Mouse (Mus musculus) liver, postnatal 0 days (tissue): Measurements from ENCODE around the gene Fgr. TPM values are rescaled to one million over a fixed set of nuclear protein-coding genes. Genes with fewer than 3 reads are reported as not detected.

Experiments used
- ATAC-seq: fragments of 200-750 bp; cut with Nextera tagmentation; 2 replicates; pipeline ENCODE4 v1.8.0; 2017; ENCODE audit warnings: mild to moderate bottlenecking, moderate library complexity
- DNase-seq: peaks from one replicate; pipeline ENCODE4 v3.0.0-alpha.2; 2016
- H3K27ac ChIP-seq: fragments of 300-500 bp; sonication (generic); 2 replicates; pipeline ENCODE4 v1.5.1; 2014; ENCODE audit warnings: antibody characterized with exemption, moderate library complexity, mild to moderate bottlenecking, low read depth
- H3K27me3 ChIP-seq: fragments of 300-500 bp; sonication (generic); 2 replicates; pipeline ENCODE4 v1.6.1; 2014; ENCODE audit warnings: low read length, control low read depth, mixed read lengths; ENCODE audit not compliant: insufficient read depth
- H3K36me3 ChIP-seq: fragments of 300-500 bp; sonication (generic); replicated peaks from 2 replicates; pipeline ENCODE4 v1.6.1; 2014; ENCODE audit warnings: mild to moderate bottlenecking, control low read depth, low read length, moderate library complexity, mixed read lengths; ENCODE audit not compliant: insufficient read depth
- H3K4me1 ChIP-seq: fragments of 300-500 bp; sonication (generic); 2 replicates; pipeline ENCODE4 v1.6.1; 2014; ENCODE audit warnings: antibody characterized with exemption, mild to moderate bottlenecking, control low read depth; ENCODE audit not compliant: insufficient read depth
- H3K4me2 ChIP-seq: fragments of 300-500 bp; sonication (generic); 2 replicates; pipeline ENCODE4 v1.6.1; 2014; ENCODE audit warnings: low read depth, mild to moderate bottlenecking, low read length, moderate library complexity, mixed read lengths
- H3K4me3 ChIP-seq: fragments of 300-500 bp; sonication (generic); 2 replicates; pipeline ENCODE4 v1.5.1; 2014; ENCODE audit warnings: low read depth, low read length
- H3K9ac ChIP-seq: fragments of 300-500 bp; sonication (generic); replicated peaks from 2 replicates; pipeline ENCODE4 v1.6.1; 2014; ENCODE audit warnings: mild to moderate bottlenecking, moderate library complexity
- H3K9me3 ChIP-seq: fragments of 300-500 bp; sonication (generic); 2 replicates; pipeline ENCODE4 v1.6.1; 2016; ENCODE audit warnings: mild to moderate bottlenecking, control low read depth, low read length, mixed read lengths
- CTCF ChIP-seq: sonication (generic); IDR thresholded peaks from 2 replicates; pipeline ENCODE4 v1.5.1; 2016; ENCODE audit warnings: antibody characterized with exemption, low read depth
- EP300 ChIP-seq: IDR thresholded peaks from 2 replicates; pipeline ENCODE4 v1.6.1; 2016; ENCODE audit warnings: antibody characterized with exemption, low read depth, mild to moderate bottlenecking
- WGBS: fragments of 180-500 bp; shearing (Covaris S2); extraction: QIAGEN DNeasy Blood & Tissue Kit; methylation state at CpG from one replicate; pipeline ENCODE4 v1.1.7; 2014; ENCODE audit not compliant: insufficient replicate concordance; 5-methylcytosine and 5-hydroxymethylcytosine counted together
- polyA plus RNA-seq: library from polyadenylated mRNA; unstranded; fragments of >200 nt; fragmentation: Nextera tagmentation; extraction: Ambion mirVana; gene quantifications from 2 replicates; pipeline ENCODE4 v1.2.1, GENCODE M21; 2015

Gene Fgr
- polyA plus RNA-seq, 1 experiment from 2014 or later, result 4.0 TPM

DNA sequence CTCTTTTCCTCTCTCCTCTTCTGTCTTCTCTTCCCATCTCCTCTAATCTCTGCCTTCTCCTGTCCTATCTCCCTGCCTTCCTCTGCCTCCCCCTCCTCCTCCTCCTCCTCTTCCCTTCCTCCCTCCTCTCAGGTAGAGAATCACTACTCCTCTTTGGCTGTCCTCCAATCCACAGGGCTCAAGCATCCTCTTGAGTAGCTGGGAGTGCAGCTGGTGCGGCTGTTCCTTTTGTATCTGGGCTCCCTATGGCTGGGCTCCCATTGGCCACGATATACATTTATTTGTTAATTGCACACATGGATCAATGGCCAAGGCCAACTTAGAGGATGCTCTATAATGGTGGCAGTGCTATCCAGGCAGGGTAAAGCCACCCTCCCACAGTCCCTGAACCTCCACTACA is 1.3 kb upstream of the Fgr start:
- TF ChIP-seq CTCF (no peak), EP300 (no peak)
- no peaks in the 10 kb centered on the region for H3K9me3 ChIP-seq
- WGBS, result 52% methylated on average over 2 of the region's 2 CpGs
- H3K4me1 ChIP-seq, result peaks cover 31% of the 10 kb centered on the region
- H3K4me3 ChIP-seq, result no peak overlapping the region
- no peak for ATAC-seq
- DNase-seq, result no peak
- H3K4me2 ChIP-seq, result peak overlapping the region; percentile 9; the same call in 1 of the 2 replicates
- no peaks in the 10 kb centered on the region for H3K36me3 ChIP-seq
- H3K27ac ChIP-seq, result no peak overlapping the region
- H3K9ac ChIP-seq, result no peak overlapping the region
- peaks cover 11% of the 10 kb centered on the region; the same call in 1 of the 2 replicates for H3K27me3 ChIP-seq

DNA sequence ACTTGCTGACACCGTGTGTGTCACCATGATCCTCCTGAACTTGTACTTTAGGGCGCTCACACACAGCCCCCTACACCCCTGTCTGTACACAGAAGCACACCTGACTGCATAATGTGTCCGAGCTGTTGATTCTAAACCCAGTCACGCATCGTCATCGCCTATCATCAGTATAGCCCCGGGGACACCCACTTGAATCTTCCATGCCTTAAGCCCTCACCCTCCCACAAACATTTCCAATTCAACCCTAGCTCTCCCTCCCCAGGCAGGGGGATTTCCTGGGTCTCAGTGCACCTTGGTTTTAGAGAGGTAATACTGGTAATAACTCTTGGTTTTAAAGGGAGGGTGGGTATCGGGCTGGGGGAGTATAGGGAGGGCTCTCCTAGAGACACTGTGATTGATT is 709 bp upstream of the Fgr start:
- no peak for DNase-seq
- Histone ChIP-seq H3K4me3 (no peak overlapping the region), H3K9me3 (no peaks in the 10 kb centered on the region), H3K4me1 (peaks cover 34% of the 10 kb centered on the region), H3K27ac (no peak overlapping the region), H3K27me3 (peaks cover 11% of the 10 kb centered on the region; the same call in 1 of the 2 replicates), H3K36me3 (no peaks in the 10 kb centered on the region), H3K4me2 (no peak overlapping the region; the same call in 1 of the 2 replicates), H3K9ac (no peak overlapping the region)
- no peak for ATAC-seq
- TF ChIP-seq EP300, result no peak
- no peak for TF ChIP-seq CTCF
- whole genome bisulfite sequencing, result 58% methylated on average over 8 of the region's 8 CpGs

DNA sequence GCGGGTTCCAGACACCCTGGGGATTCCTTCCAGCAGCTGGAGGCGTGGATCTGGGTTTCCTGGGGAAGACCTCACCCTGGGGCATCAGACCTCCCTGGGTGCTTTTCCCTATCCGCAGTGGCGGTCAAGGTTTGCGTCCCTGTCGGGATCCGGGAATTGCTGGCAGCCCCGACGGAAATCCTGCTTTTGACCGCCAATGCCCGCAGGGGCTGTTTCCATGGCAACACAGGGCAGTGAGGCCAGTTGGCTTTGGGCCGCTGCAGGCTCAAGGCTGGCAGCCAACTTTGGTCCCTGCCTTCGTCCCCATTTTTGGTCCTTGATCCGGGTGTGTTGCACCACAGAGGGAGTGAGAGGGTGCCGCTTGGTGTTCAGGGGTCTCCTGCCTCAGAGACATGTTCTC is 1.0 kb downstream of the Fgr start:
- Histone ChIP-seq H3K27me3 (peaks cover 11% of the 10 kb centered on the region; the same call in 1 of the 2 replicates), H3K4me1 (peaks cover 37% of the 10 kb centered on the region), H3K9me3 (no peaks in the 10 kb centered on the region), H3K36me3 (no peaks in the 10 kb centered on the region), H3K27ac (peak overlapping the region; percentile 64), H3K4me3 (peak overlapping the region; percentile 48), H3K4me2 (peak overlapping the region; percentile 71), H3K9ac (peak overlapping the region; percentile 62)
- DNase-seq (peak; percentile 84), ATAC-seq (peak; percentile 71)
- TF ChIP-seq CTCF, result no peak
- TF ChIP-seq EP300, result no peak
- 5% methylated on average over 14 of the region's 15 CpGs for WGBS

DNA sequence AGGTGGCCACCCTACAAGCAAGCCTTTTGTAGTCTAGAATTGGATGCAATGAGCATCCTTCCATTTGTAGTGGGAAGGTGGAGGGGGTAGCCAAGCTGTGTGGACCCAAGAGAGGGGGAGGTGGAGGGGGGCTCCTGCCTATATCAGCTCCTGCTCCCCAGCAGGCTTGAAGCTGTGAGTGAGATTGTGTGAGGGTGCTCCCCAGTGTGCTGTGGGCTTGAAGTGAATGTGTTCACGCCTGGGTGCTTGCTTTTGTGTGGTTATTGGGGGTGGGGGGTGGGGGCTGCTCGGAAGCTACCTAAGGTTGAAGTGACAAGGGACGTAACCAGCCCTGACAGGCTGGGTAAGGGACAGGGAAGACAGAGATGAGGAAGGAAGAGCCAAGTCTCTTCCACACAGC is 1.9 kb downstream of the Fgr start:
- 29% methylated on average over 3 of the region's 3 CpGs for WGBS
- Histone ChIP-seq H3K9ac (no peak overlapping the region), H3K4me1 (peaks cover 37% of the 10 kb centered on the region), H3K36me3 (no peaks in the 10 kb centered on the region; the same call in 1 of the 2 replicates), H3K27me3 (peaks cover 11% of the 10 kb centered on the region; the same call in 1 of the 2 replicates), H3K9me3 (no peaks in the 10 kb centered on the region), H3K4me2 (peak overlapping the region; percentile 71), H3K27ac (peak overlapping the region; percentile 64), H3K4me3 (peak overlapping the region; percentile 48)
- DNase-seq, result no peak
- no peak for ATAC-seq
- TF ChIP-seq EP300 (no peak), CTCF (no peak)

DNA sequence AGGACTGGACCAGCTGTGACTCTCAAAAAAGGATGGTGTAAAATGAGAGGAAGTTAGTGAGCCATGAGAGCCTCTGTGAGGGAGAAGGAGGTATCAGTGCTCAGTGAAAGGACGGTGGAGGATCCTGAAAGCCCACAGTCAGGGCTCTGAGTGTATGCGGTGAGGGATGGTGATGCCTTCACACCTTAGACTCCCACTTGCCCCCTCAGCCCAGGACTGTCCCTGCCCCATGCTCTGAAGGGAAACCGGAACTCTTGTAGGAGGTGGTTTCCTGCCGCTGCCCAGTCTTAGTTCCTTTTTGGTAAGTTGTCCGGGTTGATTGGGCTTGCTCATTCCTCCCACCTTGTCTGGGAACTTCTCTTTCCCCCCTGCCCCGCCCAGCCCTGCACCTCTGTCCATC is 2.8 kb downstream of the Fgr start:
- no peak for TF ChIP-seq CTCF
- no peak for TF ChIP-seq EP300
- Histone ChIP-seq H3K4me2 (peak overlapping the region; percentile 71), H3K4me3 (peak overlapping the region; percentile 48; the same call in 1 of the 2 replicates), H3K27ac (peak overlapping the region; percentile 64), H3K9ac (no peak overlapping the region), H3K9me3 (no peaks in the 10 kb centered on the region), H3K36me3 (no peaks in the 10 kb centered on the region; the same call in 1 of the 2 replicates), H3K4me1 (peaks cover 37% of the 10 kb centered on the region), H3K27me3 (peaks cover 11% of the 10 kb centered on the region; the same call in 1 of the 2 replicates)
- WGBS, result 22% methylated on average over 6 of the region's 6 CpGs
- DNase-seq (no peak), ATAC-seq (no peak)

DNA sequence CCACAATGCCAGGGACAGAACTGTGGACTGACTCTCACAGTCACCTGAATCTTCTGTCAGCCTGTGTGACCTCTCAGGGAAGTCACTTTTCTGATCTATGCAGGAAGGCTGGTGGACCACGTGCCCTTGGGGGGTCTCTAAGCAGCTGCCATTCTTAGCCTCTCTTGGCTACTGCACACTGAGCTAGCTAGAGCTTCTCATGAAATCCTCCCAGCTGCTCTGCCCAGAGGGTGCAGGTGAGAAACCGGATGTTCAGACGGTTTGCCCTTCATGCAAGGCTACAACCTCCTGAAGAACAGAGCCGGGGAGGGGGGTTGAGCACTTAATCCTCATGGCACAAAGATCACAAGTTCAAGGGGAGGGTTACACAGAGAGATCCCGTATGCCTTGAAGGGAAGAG is 3.7 kb downstream of the Fgr start:
- no peaks in the 10 kb centered on the region; the same call in 1 of the 2 replicates for H3K36me3 ChIP-seq
- peaks cover 11% of the 10 kb centered on the region; the same call in 1 of the 2 replicates for H3K27me3 ChIP-seq
- H3K27ac ChIP-seq, result peak overlapping the region; percentile 64; the same call in 1 of the 2 replicates
- 32% methylated on average over 5 of the region's 5 CpGs for WGBS
- H3K4me1 ChIP-seq, result peaks cover 36% of the 10 kb centered on the region
- no peaks in the 10 kb centered on the region for H3K9me3 ChIP-seq
- ATAC-seq (no peak), DNase-seq (no peak)
- peak overlapping the region; percentile 71 for H3K4me2 ChIP-seq
- TF ChIP-seq EP300 (no peak), CTCF (no peak)
- H3K9ac ChIP-seq, result no peak overlapping the region; the same call in 1 of the 2 replicates
- H3K4me3 ChIP-seq, result peak overlapping the region; percentile 48; the same call in 1 of the 2 replicates
